Mouse (Mus musculus) MEL (cell line): ENCODE measurements at regions not wholly inside any gene's neighbourhood (a gene's known extent, or its start where the extent isn't known, plus 50 kb on each side); places are given as distances from the start of the nearest gene placed in this dataset.

ENCODE experiments used
- DNase-seq: peaks from one replicate; pipeline ENCODE4 v3.0.0; 2011; ENCODE audit warnings: low read depth, low spot score
- H3K27ac ChIP-seq: 2 replicates; pipeline ENCODE4 v1.5.1; 2012; ENCODE audit warnings: low read depth, mild to moderate bottlenecking, control low read depth, low read length, moderate library complexity; ENCODE audit not compliant: control insufficient read depth
- H3K27me3 ChIP-seq, 2 experiments: fragments of 150-350 bp in 1 of 2; sonication (generic) in 1 of 2; 2 replicates each; pipeline ENCODE4 v1.6.1; 2012; ENCODE audit warnings: low read length in 2 of 2, mild to moderate bottlenecking in 2 of 2, improper control_type of control experiment in 1 of 2, moderate library complexity in 1 of 2; ENCODE audit not compliant: insufficient read depth in 2 of 2, control insufficient read depth in 1 of 2
- H3K36me3 ChIP-seq, 2 experiments: 2 replicates each; pipeline ENCODE4 v1.6.1; 2012 to 2014; ENCODE audit warnings: low read length in 2 of 2, improper control_type of control experiment in 1 of 2, inconsistent platforms in 1 of 2, mild to moderate bottlenecking in 1 of 2; ENCODE audit not compliant: insufficient read depth in 2 of 2, control insufficient read depth in 1 of 2
- H3K4me1 ChIP-seq, 2 experiments: fragments of 150-350 bp in 1 of 2; sonication (generic) in 1 of 2; 2 replicates each; pipeline ENCODE4 v1.6.1; 2012; ENCODE audit warnings: low read length in 2 of 2, improper control_type of control experiment in 1 of 2, mild to moderate bottlenecking in 1 of 2; ENCODE audit not compliant: insufficient read depth in 2 of 2, control insufficient read depth in 1 of 2
- H3K4me3 ChIP-seq, 2 experiments: fragments of 150-350 bp in 1 of 2; sonication (generic) in 1 of 2; 2 replicates each; pipeline ENCODE4 v1.5.1; 2012; ENCODE audit warnings: low read depth in 2 of 2, low read length in 2 of 2, mild to moderate bottlenecking in 2 of 2, moderate library complexity in 2 of 2, control low read depth in 1 of 2, improper control_type of control experiment in 1 of 2; ENCODE audit not compliant: control insufficient read depth in 1 of 2, insufficient read depth in 1 of 2
- H3K79me2 ChIP-seq: 2 replicates; pipeline ENCODE4 v1.6.1; 2012; ENCODE audit warnings: mild to moderate bottlenecking, low read length, moderate library complexity; ENCODE audit not compliant: control insufficient read depth, poor library complexity, insufficient read depth
- H3K9ac ChIP-seq: 2 replicates; pipeline ENCODE4 v1.6.1; 2012; ENCODE audit warnings: low read depth, mild to moderate bottlenecking, control low read depth, low read length, moderate library complexity; ENCODE audit not compliant: control insufficient read depth, poor library complexity, severe bottlenecking
- H3K9me3 ChIP-seq: fragments of 150-350 bp; sonication (generic); replicated peaks from 2 replicates; pipeline ENCODE4 v1.6.1; 2012; ENCODE audit warnings: mild to moderate bottlenecking, low read length, improper control_type of control experiment, moderate library complexity; ENCODE audit not compliant: insufficient read depth
- BHLHE40 ChIP-seq: IDR thresholded peaks from 2 replicates; pipeline ENCODE4 v1.6.1; 2012; ENCODE audit warnings: low read depth, mild to moderate bottlenecking, inconsistent platforms, low read length, improper control_type of control experiment, borderline replicate concordance
- CTCF ChIP-seq, 3 experiments: IDR thresholded peaks in 2 of 3; conservative IDR thresholded peaks in 1 of 3; 2 replicates each; pipeline ENCODE4 v1.5.1; 2011 to 2012; ENCODE audit warnings: low read length in 3 of 3, low read depth in 2 of 3, mild to moderate bottlenecking in 2 of 3, improper control_type of control experiment in 1 of 3, inconsistent platforms in 1 of 3, mixed read lengths in 1 of 3, moderate library complexity in 1 of 3; ENCODE audit not compliant: control insufficient read depth in 1 of 3, insufficient read depth in 1 of 3, poor library complexity in 1 of 3, severe bottlenecking in 1 of 3
- ELF1 ChIP-seq: IDR thresholded peaks from 2 replicates; pipeline ENCODE4 v1.6.1; 2014; ENCODE audit warnings: low read depth, mild to moderate bottlenecking, inconsistent platforms, low read length, improper control_type of control experiment, moderate library complexity
- EP300 ChIP-seq, 2 experiments: IDR thresholded peaks; 2 replicates each; pipeline ENCODE4 v1.6.1; 2011; ENCODE audit warnings: improper control_type of control experiment in 2 of 2, low read length in 2 of 2, low read depth in 1 of 2, mild to moderate bottlenecking in 1 of 2
- GATA1 ChIP-seq: IDR thresholded peaks from 2 replicates; pipeline ENCODE4 v1.6.1; 2011; ENCODE audit warnings: low read depth, low read length, improper control_type of control experiment
- KAT2A ChIP-seq: conservative IDR thresholded peaks from 2 replicates; pipeline ENCODE4 v1.6.1; 2012; ENCODE audit warnings: low read depth, low read length, improper control_type of control experiment, inconsistent platforms
- MAFK ChIP-seq: IDR thresholded peaks from 2 replicates; pipeline ENCODE4 v1.6.1; 2011; ENCODE audit warnings: low read depth, mild to moderate bottlenecking, low read length, improper control_type of control experiment, borderline replicate concordance
- MAX ChIP-seq: IDR thresholded peaks from 2 replicates; pipeline ENCODE4 v1.6.1; 2011; ENCODE audit warnings: low read length, improper control_type of control experiment
- MAZ ChIP-seq: IDR thresholded peaks from 2 replicates; pipeline ENCODE4 v1.6.1; 2012; ENCODE audit warnings: low read depth, mild to moderate bottlenecking, inconsistent platforms, low read length, improper control_type of control experiment
- MEF2A ChIP-seq: IDR thresholded peaks from 2 replicates; pipeline ENCODE4 v1.6.1; 2014; ENCODE audit warnings: low read depth, mild to moderate bottlenecking, inconsistent platforms, low read length, improper control_type of control experiment; ENCODE audit not compliant: poor library complexity, insufficient replicate concordance, severe bottlenecking; ENCODE audit errors: extremely low read depth
- NELFE ChIP-seq: IDR thresholded peaks from 2 replicates; pipeline ENCODE4 v1.6.1; 2011; ENCODE audit warnings: low read depth, low read length, improper control_type of control experiment
- POLR2AphosphoS2 ChIP-seq: IDR thresholded peaks from 2 replicates; pipeline ENCODE4 v1.6.1; 2011; ENCODE audit warnings: low read length, improper control_type of control experiment
- POLR2AphosphoS5 ChIP-seq: IDR thresholded peaks from 2 replicates; pipeline ENCODE4 v1.6.1; 2012; ENCODE audit warnings: low read depth, borderline replicate concordance, mild to moderate bottlenecking, inconsistent platforms, low read length, moderate library complexity, mixed read lengths
- RAD21 ChIP-seq: IDR thresholded peaks from 2 replicates; pipeline ENCODE4 v1.6.1; 2011; ENCODE audit warnings: mild to moderate bottlenecking, low read depth, low read length, improper control_type of control experiment
- UBTF ChIP-seq: IDR thresholded peaks from 2 replicates; pipeline ENCODE4 v1.6.1; 2012; ENCODE audit warnings: low read depth, mild to moderate bottlenecking, inconsistent platforms, low read length, improper control_type of control experiment, moderate library complexity, borderline replicate concordance; ENCODE audit not compliant: insufficient read depth
- USF1 ChIP-seq: IDR thresholded peaks from 2 replicates; pipeline ENCODE4 v1.6.1; 2014; ENCODE audit warnings: low read depth, mild to moderate bottlenecking, inconsistent platforms, low read length, improper control_type of control experiment, moderate library complexity
- USF2 ChIP-seq, 2 experiments: IDR thresholded peaks; 2 replicates each; pipeline ENCODE4 v1.6.1; 2011 to 2012; ENCODE audit warnings: improper control_type of control experiment in 2 of 2, low read length in 2 of 2, borderline replicate concordance in 1 of 2, inconsistent platforms in 1 of 2, low read depth in 1 of 2, mild to moderate bottlenecking in 1 of 2; ENCODE audit not compliant: insufficient read depth in 1 of 2
- ZKSCAN1 ChIP-seq: IDR thresholded peaks from 2 replicates; pipeline ENCODE4 v1.6.1; 2012; ENCODE audit warnings: low read depth, mild to moderate bottlenecking, inconsistent platforms, low read length, improper control_type of control experiment, moderate library complexity
- ZMIZ1 ChIP-seq: IDR thresholded peaks from 2 replicates; pipeline ENCODE4 v1.6.1; 2012; ENCODE audit warnings: low read depth, mild to moderate bottlenecking, inconsistent platforms, low read length, improper control_type of control experiment, moderate library complexity

- H3K79me2 ChIP-seq, result no peaks in the 10 kb centered on the region
- no peaks in the 10 kb centered on the region for H3K27me3 ChIP-seq
These were observed 142.2 kb upstream of the Nr4a3 start for GRCm38 (mm10) chr4:47902749-47903148.

GRCm38 (mm10) chr4:47912259-47912658 lies 132.7 kb upstream of the Nr4a3 start:
- Histone ChIP-seq H3K27me3 (no peaks in the 10 kb centered on the region), H3K36me3 (no peaks in the 10 kb centered on the region), H3K9ac (no peak overlapping the region), H3K4me1 (no peaks in the 10 kb centered on the region), H3K9me3 (no peaks in the 10 kb centered on the region), H3K27ac (no peak overlapping the region), H3K4me3 (no peak overlapping the region), H3K79me2 (no peaks in the 10 kb centered on the region)
- DNase-seq, result peak; percentile 20
- TF ChIP-seq ELF1 (no peak), CTCF (IDR thresholded peaks at IDR 0.05 in 2 of 3, conservative IDR thresholded peaks at IDR 0.05 in 1 of 3; ENCODE audit: control insufficient read depth in 1 of 3, insufficient read depth in 1 of 3, low read depth in 2 of 3, low read length in 3 of 3, poor library complexity in 1 of 3, severe bottlenecking in 1 of 3) (peak in 1 of 3 experiments; percentile 25; a peak in 1 of 6 replicates), RAD21 (peak; percentile 18), USF1 (no peak)

More at GRCm38 (mm10) chr4:47902749-47903148, 142.2 kb upstream of the Nr4a3 start:
- DNase-seq, result no peak
- no peak overlapping the region for H3K27ac ChIP-seq
- no peak overlapping the region for H3K9ac ChIP-seq
- no peaks in the 10 kb centered on the region for H3K9me3 ChIP-seq
- no peaks in the 10 kb centered on the region for H3K36me3 ChIP-seq
- no peaks in the 10 kb centered on the region for H3K4me1 ChIP-seq
- no peak overlapping the region for H3K4me3 ChIP-seq
- no peak for TF ChIP-seq GATA1

- Histone ChIP-seq H3K4me1 (no peaks in the 10 kb centered on the region), H3K9ac (no peak overlapping the region), H3K79me2 (no peaks in the 10 kb centered on the region), H3K27me3 (no peaks in the 10 kb centered on the region; a peak in 2 of 4 replicates), H3K36me3 (no peaks in the 10 kb centered on the region), H3K4me3 (no peak overlapping the region), H3K27ac (no peak overlapping the region), H3K9me3 (no peaks in the 10 kb centered on the region)
- no peak for TF ChIP-seq POLR2AphosphoS5
- no peak for TF ChIP-seq POLR2AphosphoS2
- no peak for TF ChIP-seq BHLHE40
- no peak for DNase-seq
These were observed 125.4 kb upstream of the Nr4a3 start for GRCm38 (mm10) chr4:47919576-47919975.

GRCm38 (mm10) chr4:47931464-47931863 lies 113.5 kb upstream of the Nr4a3 start:
- Histone ChIP-seq H3K9ac (no peak overlapping the region), H3K4me1 (no peaks in the 10 kb centered on the region), H3K27me3 (no peaks in the 10 kb centered on the region), H3K27ac (no peak overlapping the region), H3K36me3 (no peaks in the 10 kb centered on the region), H3K79me2 (no peaks in the 10 kb centered on the region), H3K9me3 (no peaks in the 10 kb centered on the region), H3K4me3 (no peak overlapping the region)
- no peak for TF ChIP-seq EP300 (IDR thresholded peaks at IDR 0.05; ENCODE audit: low read depth in 1 of 2, low read length in 2 of 2)
- TF ChIP-seq POLR2AphosphoS2, result no peak
- TF ChIP-seq MAFK, result no peak
- no peak for TF ChIP-seq BHLHE40
- no peak for TF ChIP-seq KAT2A
- TF ChIP-seq MAX, result no peak
- TF ChIP-seq MAZ, result no peak
- TF ChIP-seq CTCF (IDR thresholded peaks at IDR 0.05 in 2 of 3, conservative IDR thresholded peaks at IDR 0.05 in 1 of 3; ENCODE audit: control insufficient read depth in 1 of 3, insufficient read depth in 1 of 3, low read depth in 2 of 3, low read length in 3 of 3, poor library complexity in 1 of 3, severe bottlenecking in 1 of 3), result no peak
- TF ChIP-seq NELFE, result no peak
- no peak for TF ChIP-seq USF2 (IDR thresholded peaks at IDR 0.05; ENCODE audit: borderline replicate concordance in 1 of 2, insufficient read depth in 1 of 2, low read depth in 1 of 2, low read length in 2 of 2)
- TF ChIP-seq ZKSCAN1, result no peak
- no peak for TF ChIP-seq ZMIZ1
- no peak for TF ChIP-seq UBTF
- TF ChIP-seq RAD21, result no peak
- TF ChIP-seq ELF1, result no peak
- no peak for TF ChIP-seq MEF2A
- DNase-seq, result no peak
